Mouse (Mus musculus): ENCODE results near the gene Usp28. TPM values are rescaled to one million over a fixed set of nuclear protein-coding genes. Genes with fewer than 3 reads are reported as not detected.

Usp28 gene
- total RNA-seq, 1 experiment, result 70.1 TPM

GRCm38 (mm10) chr9:49081561-49081960 lies 96.4 kb downstream of the Usp28 start:
- Histone ChIP-seq H3K9me3 (ENCODE audit: control insufficient read depth, insufficient read depth, low read depth, low read length) (no peaks in the 10 kb centered on the region), H3K27ac (ENCODE audit: insufficient read depth, low read depth, low read length, poor library complexity, severe bottlenecking) (no peak overlapping the region; the same call in 1 of the 2 replicates), H3K9ac (ENCODE audit: insufficient read depth, low read depth, low read length, poor library complexity, severe bottlenecking) (no peak overlapping the region), H3K36me3 (ENCODE audit: control insufficient read depth, insufficient read depth, low read length, poor library complexity, severe bottlenecking) (peaks cover 19% of the 10 kb centered on the region), H3K4me1 (ENCODE audit: control insufficient read depth in 2 of 2, insufficient read depth in 2 of 2, low read length in 2 of 2, poor library complexity in 1 of 2) (peaks cover 0 to 2% of the 10 kb centered on the region in 2 experiments; a peak in 1 of 4 replicates), H3K4me3 (ENCODE audit: insufficient read depth in 1 of 2, low read depth in 1 of 2, low read length in 2 of 2, poor library complexity in 1 of 2, severe bottlenecking in 1 of 2) (no peak overlapping the region)
- TF ChIP-seq MAFK (IDR thresholded peaks at IDR 0.05; ENCODE audit: insufficient read depth, low read depth, low read length) (no peak), ZNF384 (IDR thresholded peaks at IDR 0.05; ENCODE audit: low read depth, low read length) (no peak), CHD2 (IDR thresholded peaks at IDR 0.05; ENCODE audit: low read depth, low read length) (no peak), ZC3H11A (IDR thresholded peaks at IDR 0.05; ENCODE audit: borderline replicate concordance, low read depth, low read length) (peak; percentile 89; the same call in 1 of the 2 replicates), HCFC1 (IDR thresholded peaks at IDR 0.05; ENCODE audit: borderline replicate concordance, insufficient read depth, low read length) (no peak)
- DNase-seq (ENCODE audit: low read depth, low spot score), result peak; percentile 72
- in situ Hi-C loops (cut with MboI; ENCODE audit: low sequenced_read_pairs in 2 of 2, unreplicated experiment in 2 of 2), result loop anchor here in 1 of 2 experiments (10.0 kb wide), 1 partner anchor 403 kb away; the partner anchor contains the start of gene Ttc12

DNA sequence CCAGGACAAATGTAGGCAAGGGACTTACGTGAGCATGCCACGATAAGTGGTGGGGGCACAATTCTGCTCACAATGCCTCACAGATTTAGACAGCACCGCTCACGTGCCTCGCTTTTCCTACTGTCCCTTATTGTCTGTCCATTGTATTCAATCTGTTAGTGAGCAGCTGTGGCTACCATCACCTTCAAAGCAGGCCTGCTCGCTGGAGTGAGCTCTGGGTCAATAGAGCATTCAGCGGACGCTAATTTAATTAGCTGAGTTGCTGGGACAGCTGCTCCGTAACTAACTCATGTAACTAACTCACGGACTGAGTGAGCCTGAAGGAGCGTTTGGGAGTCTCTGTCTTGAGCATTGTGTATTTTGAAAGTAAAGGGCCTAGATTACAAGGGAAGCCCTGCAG lies 102.1 kb downstream of the Usp28 start:
- no peak for DNase-seq (ENCODE audit: low read depth, low spot score)
- H3K4me3 ChIP-seq (ENCODE audit: insufficient read depth in 1 of 2, low read depth in 1 of 2, low read length in 2 of 2, poor library complexity in 1 of 2, severe bottlenecking in 1 of 2), result no peak overlapping the region
- H3K27ac ChIP-seq (ENCODE audit: insufficient read depth, low read depth, low read length, poor library complexity, severe bottlenecking), result no peak overlapping the region
- no peaks in the 10 kb centered on the region for H3K36me3 ChIP-seq (ENCODE audit: control insufficient read depth, insufficient read depth, low read length, poor library complexity, severe bottlenecking)
- in situ Hi-C loops (cut with MboI; ENCODE audit: low sequenced_read_pairs in 2 of 2, unreplicated experiment in 2 of 2), result loop anchor here in 1 of 2 experiments (10.0 kb wide), 1 partner anchor 397 kb away; the partner anchor contains the start of gene Ttc12
- no peaks in the 10 kb centered on the region for H3K9me3 ChIP-seq (ENCODE audit: control insufficient read depth, insufficient read depth, low read depth, low read length)
- no peak overlapping the region for H3K9ac ChIP-seq (ENCODE audit: insufficient read depth, low read depth, low read length, poor library complexity, severe bottlenecking)
- no peak for TF ChIP-seq CHD2 (IDR thresholded peaks at IDR 0.05; ENCODE audit: low read depth, low read length)
- no peak for TF ChIP-seq MAFK (IDR thresholded peaks at IDR 0.05; ENCODE audit: insufficient read depth, low read depth, low read length)
- no peak for TF ChIP-seq ZC3H11A (IDR thresholded peaks at IDR 0.05; ENCODE audit: borderline replicate concordance, low read depth, low read length)
- no peak for TF ChIP-seq HCFC1 (IDR thresholded peaks at IDR 0.05; ENCODE audit: borderline replicate concordance, insufficient read depth, low read length)
- no peak for TF ChIP-seq ZNF384 (IDR thresholded peaks at IDR 0.05; ENCODE audit: low read depth, low read length)
- no peaks in the 10 kb centered on the region for H3K4me1 ChIP-seq (ENCODE audit: control insufficient read depth in 2 of 2, insufficient read depth in 2 of 2, low read length in 2 of 2, poor library complexity in 1 of 2)

Other genes starting within 250 kb of the Usp28 start
- 0.26 and 0.36 TPM in 2 replicates for gene Zbtb16, start 149.2 kb upstream of the Usp28 start, total RNA-seq (2012; rRNA removed)
- 1.1 and 1.4 TPM in 2 replicates for gene Htr3a, start 74.3 kb upstream of the Usp28 start, total RNA-seq (2012; rRNA removed)
- not detected in 2 replicates for gene Htr3b, start 20.4 kb upstream of the Usp28 start, total RNA-seq (2012; rRNA removed)
- 37.1 and 42.5 TPM in 2 replicates for gene Zw10, start 70.2 kb downstream of the Usp28 start, total RNA-seq (2012; rRNA removed)
- 1.1 and 2.1 TPM in 2 replicates for gene Tmprss5, start 95.9 kb downstream of the Usp28 start, total RNA-seq (2012; rRNA removed)